Mouse (Mus musculus): Measurements from ENCODE around the gene Gid8.

DNA sequence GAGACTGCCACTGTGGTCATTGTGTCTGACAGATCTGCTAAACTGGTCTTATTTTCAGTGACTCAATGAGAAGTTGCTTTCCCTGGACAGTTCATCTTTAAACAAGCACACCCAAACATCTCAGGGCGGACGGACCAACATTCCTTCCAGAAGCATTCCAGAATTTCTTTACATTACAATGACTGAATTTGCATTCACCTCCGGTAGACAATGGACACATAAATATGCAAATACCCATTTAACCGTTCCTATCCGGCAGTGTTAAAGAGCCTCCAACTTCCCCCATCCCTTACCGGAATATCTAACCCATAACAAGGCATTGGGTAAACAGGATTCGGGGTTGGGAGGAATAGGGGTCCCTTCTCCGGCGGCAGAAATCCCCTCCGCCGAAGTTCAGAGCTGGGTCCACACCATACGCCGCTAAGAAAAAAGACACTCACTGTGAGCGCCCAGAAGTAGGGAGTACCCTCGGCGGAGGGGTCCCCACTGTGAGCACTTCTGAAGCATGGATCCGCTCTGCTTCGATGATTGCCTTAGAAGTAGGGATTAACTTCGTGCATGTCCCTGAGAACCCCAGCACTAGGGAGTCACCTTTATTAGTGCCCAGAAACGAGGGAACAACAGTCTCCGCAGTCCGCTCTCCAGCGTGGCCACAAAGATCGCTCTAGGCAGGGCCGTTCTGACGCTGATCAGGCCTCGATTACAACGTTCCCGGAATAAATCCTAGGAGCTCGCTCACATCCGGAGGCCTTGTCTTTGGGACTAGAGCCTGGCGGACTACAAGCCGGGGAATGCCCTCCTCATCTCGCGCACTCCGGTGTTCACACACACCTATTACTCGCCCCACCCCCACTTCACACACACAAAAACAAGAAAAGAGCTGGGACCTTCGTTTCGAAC lies 644 bp upstream of the Gid8 start:
- TF ChIP-seq CTCF (IDR thresholded peaks at IDR 0.05; ENCODE audit: extremely low read depth, insufficient read depth, insufficient read length, insufficient replicate concordance): no peak
- TF ChIP-seq POLR2A (IDR thresholded peaks at IDR 0.05; ENCODE audit: low read depth, low read length): no peak
